Mouse (Mus musculus): ENCODE data around the gene Dnase1l1.

The Dnase1l1 gene

DNA sequence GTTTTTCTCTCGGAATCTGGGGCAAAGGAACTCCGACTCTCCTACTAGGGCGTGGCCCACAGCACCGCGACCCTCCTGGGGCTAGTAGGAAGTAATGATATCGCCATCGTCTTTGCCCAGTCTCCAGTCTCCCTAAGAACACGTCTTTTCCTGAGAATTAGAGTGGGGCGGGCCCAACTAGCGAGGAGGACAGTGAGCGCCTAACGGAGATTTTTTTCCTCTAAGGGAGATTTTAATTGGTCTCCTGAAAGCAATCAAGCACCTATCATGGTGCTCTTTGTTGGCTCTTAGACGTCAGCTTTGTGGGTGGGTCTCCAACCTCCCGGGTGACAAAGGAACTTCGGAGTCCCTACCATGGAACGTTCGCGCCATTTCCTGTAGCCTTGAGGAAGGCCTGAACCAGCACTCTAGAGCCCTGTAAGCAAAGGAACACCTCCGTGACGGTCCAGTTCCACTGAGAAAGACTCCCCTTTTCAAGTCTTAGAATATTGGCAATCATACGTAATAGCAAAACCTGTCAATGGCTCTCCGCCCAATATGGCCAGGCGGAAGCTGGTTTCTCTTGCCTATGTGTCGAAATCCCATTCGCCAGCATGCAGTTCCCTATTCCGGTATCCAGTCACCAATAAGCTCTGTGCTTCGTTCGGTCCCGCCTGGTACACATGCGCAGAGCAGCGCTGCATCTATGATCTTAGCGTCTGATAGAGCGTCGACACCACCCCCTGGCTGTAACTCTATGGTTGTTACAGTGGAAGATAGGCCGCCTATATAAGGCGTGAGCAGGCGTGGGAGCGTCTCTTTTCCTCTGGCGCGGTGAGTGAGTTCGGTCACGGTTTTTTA, 11.9 kb downstream of the Dnase1l1 start, which contains the start of gene Rpl10:
Rpl10 (plus strand) TSS at position 751 of the 840 bp plus-strand sequence.
- peak; percentile 99 for DNase-seq (ENCODE audit: low read depth)

DNA sequence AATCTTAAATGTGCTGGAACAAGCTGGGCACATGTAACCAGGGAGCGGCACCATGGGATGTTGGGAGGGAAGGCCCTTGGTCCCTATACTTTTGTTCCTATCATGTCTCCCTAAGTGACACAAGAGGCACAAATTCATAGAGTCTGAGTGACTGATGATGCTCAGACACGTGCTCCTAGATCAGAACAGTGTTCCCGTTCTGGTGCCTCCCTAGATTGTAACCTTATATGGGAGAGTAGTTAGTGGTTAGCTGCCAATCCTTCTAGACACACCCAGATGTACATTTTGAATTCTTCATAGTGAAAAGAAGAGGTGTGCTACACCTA, 12.4 kb downstream of the Dnase1l1 start:
- DNase-seq (ENCODE audit: low read depth): no peak

GRCm38 (mm10) chrX:74257746-74258145, 24.4 kb downstream of the Dnase1l1 start:
- no peak for DNase-seq (ENCODE audit: low read depth)

DNA sequence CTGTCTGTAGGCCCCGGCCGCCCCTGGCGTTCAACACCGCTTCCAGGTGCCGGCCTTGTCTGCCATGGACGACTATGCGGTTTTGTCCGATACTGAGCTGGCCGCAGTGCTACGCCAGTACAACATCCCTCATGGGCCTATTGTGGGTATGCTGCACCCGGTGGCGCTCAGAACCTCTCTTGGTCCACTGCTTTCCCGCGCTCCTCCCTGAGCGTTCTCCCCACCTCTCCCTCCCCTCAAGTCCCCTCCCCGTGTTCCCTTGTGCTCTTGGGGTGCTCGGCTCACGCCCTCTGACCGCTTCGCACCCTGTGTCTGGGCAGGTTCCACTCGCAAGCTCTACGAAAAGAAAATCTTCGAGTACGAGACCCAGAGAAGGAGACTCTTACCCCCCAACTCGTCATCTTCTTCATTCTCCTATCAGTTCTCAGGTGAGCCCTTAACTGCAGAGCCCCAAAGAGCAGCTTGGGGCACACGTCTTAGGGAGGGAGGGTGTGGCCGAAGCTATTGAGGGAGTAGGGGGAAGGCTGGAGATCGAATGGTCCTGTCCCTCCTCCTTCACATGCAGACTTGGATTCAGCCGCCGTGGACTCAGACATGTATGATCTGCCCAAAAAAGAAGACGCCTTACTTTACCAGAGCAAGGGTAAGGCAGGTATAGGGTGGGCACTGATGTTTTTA, 27.1 kb downstream of the Dnase1l1 start:
- no peak for DNase-seq (ENCODE audit: low read depth)

GRCm38 (mm10) chrX:74254153-74254887, 27.8 kb downstream of the Dnase1l1 start, which contains the start of gene Emd:
Emd (plus strand) TSS chrX:74254687.
- DNase-seq (ENCODE audit: low read depth): peak; percentile 91

GRCm38 (mm10) chrX:74249615-74250014, 32.5 kb downstream of the Dnase1l1 start, which contains the start of gene Flna:
Flna (minus strand) TSS chrX:74249820.
- DNase-seq (ENCODE audit: low read depth): no peak

- DNase-seq (ENCODE audit: low read depth): no peak
Measured at GRCm38 (mm10) chrX:74248651-74249050, 33.5 kb downstream of the Dnase1l1 start.

DNA sequence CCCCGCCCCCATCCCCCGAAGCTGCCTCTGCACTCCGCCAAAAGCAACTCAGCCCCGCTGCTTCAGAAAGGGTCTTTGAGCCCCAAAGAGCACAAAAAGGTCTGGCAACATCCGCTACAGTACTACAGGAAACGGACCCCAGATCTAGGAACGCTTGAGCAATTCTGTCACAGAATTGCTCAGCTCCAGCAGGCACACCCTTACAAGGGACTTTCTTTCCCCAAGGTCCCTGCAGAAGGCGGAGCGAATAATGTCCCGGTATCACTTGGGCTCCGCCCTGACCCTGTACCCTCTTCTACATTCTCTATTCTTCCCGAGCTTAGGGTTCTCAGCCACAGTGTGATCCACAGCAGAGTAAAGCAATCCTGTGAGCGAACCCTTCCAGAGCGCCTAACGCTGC, 35.4 kb downstream of the Dnase1l1 start:
- no peak for DNase-seq (ENCODE audit: low read depth)

DNA sequence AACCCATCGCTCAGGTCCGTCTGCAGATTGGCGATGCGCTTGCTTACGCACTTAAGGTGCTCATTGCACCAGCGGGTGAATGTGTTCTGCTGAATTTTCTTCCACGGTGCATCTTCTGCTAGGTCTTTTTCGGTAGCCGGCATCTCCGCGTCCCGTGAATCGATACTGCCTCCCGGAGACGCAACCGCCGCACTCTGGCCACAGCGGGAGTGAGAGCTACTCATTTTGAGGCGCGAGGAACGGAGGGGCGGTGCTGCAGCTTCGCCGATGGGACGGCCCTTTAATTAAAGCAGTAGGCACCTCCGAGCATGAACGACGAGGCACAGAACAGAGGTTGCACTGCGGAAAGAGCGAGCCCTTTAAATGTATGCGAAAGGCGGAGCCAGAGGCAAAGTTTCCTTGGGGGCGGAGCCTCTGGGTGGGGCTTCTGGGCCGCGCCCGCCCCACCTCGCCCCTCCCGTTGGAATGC, 35.9 kb downstream of the Dnase1l1 start:
- no peak for DNase-seq (ENCODE audit: low read depth)

- DNase-seq (ENCODE audit: low read depth): no peak
Measured at GRCm38 (mm10) chrX:74245687-74246086, 36.5 kb downstream of the Dnase1l1 start.

DNA sequence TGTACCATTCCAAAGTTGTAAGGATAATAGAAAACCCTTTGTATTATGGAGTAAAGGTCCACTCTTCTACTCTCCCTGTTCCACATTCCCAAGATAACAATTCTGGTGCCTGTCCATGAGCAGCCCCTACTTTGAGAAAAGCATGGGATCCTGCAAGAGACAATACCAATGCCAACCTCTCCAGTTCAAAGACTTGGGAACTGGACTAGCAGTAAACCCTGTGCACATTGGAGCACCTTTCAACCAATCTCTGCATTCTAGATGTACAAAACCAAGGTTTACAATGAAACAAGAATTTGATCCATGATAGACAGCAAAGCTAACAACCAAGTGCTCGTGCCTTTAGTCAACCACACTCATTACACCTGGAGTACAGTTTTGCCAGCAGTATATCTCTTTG, 37.0 kb downstream of the Dnase1l1 start:
- no peak for DNase-seq (ENCODE audit: low read depth)

DNA sequence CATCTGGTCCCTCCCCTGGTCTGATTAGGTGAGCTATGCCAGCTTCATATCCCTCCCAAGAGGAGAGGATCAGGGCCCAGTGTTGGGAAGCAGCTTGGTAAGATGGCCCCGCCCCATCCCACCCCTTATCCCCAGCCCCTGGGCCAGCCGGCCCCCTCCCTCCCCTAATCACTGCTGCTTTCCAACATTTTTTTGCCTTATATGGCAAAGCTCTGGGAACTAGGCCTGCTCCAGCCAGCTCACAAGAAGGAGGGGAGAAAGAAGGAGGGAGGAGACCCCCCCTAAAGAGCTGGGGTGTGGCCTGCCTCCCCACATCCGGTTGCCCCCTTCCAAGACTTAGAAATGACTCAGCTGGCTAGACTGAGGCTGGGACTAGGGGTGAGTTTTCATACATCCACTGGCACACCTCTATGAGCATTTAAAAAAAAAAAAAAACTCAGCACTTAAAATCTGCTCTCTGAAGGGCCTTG, 37.5 kb downstream of the Dnase1l1 start:
- peak; percentile 82 for DNase-seq (ENCODE audit: low read depth)

- DNase-seq (ENCODE audit: low read depth): no peak
Measured at GRCm38 (mm10) chrX:74243807-74244206, 38.3 kb downstream of the Dnase1l1 start.

DNA sequence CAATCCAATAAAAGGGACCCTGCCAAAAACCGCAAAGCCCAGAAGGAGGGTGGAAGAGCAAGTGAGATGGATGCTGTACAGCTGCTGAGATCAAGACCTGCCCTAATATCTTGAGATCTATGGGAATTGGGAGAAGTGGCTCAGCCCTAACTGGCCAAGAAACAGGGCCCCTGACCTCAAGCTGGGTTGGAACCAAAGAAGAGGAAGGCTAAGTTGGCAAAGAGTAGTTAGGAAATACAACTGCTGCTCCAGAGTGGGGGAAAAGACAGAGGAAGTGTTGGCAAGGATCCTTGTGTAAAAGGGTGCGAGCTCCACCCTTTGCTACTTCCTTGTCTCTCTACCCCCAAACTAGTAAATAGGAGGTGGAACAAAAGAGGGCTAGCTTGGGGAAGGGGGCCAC, 38.7 kb downstream of the Dnase1l1 start:
- no peak for DNase-seq (ENCODE audit: low read depth)

GRCm38 (mm10) chrX:74240332-74240731, 41.8 kb downstream of the Dnase1l1 start:
- DNase-seq (ENCODE audit: low read depth): no peak

DNA sequence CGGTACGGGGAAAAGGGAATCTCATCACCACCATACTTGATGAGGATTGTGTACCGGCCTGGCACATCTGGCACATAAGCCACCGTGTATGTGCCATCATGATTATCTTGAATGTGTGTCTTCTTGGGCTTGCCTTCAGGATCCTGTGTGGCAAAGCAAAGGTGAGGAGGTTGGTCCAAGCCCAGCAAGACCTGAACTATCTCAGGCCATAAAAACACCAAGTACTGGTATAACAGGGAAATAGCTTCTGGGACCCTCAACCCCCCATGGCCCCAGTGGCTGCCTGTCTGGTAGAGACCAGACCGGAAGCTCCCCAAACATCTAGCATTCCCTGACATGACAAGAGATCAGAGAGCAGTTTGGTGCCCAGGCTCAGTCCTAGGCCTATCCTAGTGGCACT, 48.9 kb downstream of the Dnase1l1 start:
- DNase-seq (ENCODE audit: low read depth): no peak

DNA sequence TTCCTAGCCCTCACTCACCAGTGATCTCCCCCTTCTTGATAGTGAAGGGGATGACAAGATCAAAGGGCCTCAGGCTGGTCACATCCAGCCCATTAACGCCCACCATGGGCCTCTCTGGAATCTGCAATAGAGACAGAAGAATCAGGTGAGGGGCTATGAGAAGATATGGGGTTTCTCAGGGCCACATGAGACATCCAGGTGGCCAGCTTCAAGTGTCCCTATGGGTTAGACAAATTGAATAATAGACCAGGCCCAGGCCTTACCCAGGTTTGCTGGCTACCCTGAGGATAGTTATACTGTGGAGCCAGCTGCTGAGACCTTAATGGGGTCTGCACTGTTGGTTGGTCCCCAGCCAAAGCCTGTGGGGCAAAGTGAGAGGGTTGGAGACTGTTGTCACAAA, 52.1 kb downstream of the Dnase1l1 start:
- DNase-seq (ENCODE audit: low read depth): no peak

All from fibroblast of lung, adult 2 months (primary cell).